Mouse (Mus musculus) intestine, embryonic 15.5 days (tissue): ENCODE results near the gene Swap70. TPM values are rescaled to one million over a fixed set of nuclear protein-coding genes. Genes with fewer than 3 reads are reported as not detected.

Experiments
- ATAC-seq: fragments of 200-750 bp; cut with Nextera tagmentation; 2 replicates; pipeline ENCODE4 v1.8.0; 2017; ENCODE audit warnings: moderate TSS enrichment, moderate library complexity
- H3K27ac ChIP-seq: fragments of 300-500 bp; sonication (generic); 2 replicates; pipeline ENCODE4 v1.5.1; 2015; ENCODE audit warnings: mild to moderate bottlenecking, inconsistent platforms
- H3K27me3 ChIP-seq: fragments of 300-500 bp; sonication (generic); replicated peaks from 2 replicates; pipeline ENCODE4 v1.6.1; 2015; ENCODE audit warnings: inconsistent platforms
- H3K36me3 ChIP-seq: fragments of 300-500 bp; sonication (generic); 2 replicates; pipeline ENCODE4 v1.6.1; 2015; ENCODE audit warnings: inconsistent platforms
- H3K4me1 ChIP-seq: fragments of 300-500 bp; sonication (generic); replicated peaks from 2 replicates; pipeline ENCODE4 v1.6.1; 2015; ENCODE audit warnings: inconsistent platforms
- H3K4me2 ChIP-seq: fragments of 300-500 bp; sonication (generic); replicated peaks from 2 replicates; pipeline ENCODE4 v1.6.1; 2015; ENCODE audit warnings: mild to moderate bottlenecking, inconsistent platforms
- H3K4me3 ChIP-seq: fragments of 300-500 bp; sonication (generic); replicated peaks from 2 replicates; pipeline ENCODE4 v1.5.1; 2015; ENCODE audit warnings: inconsistent platforms
- H3K9ac ChIP-seq: fragments of 300-500 bp; sonication (generic); 2 replicates; pipeline ENCODE4 v1.6.1; 2015; ENCODE audit warnings: inconsistent platforms
- H3K9me3 ChIP-seq: fragments of 300-500 bp; sonication (generic); 2 replicates; pipeline ENCODE4 v1.6.1; 2016; ENCODE audit warnings: inconsistent platforms
- WGBS: fragments of 180-500 bp; shearing (Covaris S2); methylation state at CpG from one replicate; pipeline ENCODE4 v1.1.7; 2015; 5-methylcytosine and 5-hydroxymethylcytosine counted together
- polyA plus RNA-seq: library from polyadenylated mRNA; unstranded; fragments of >200 nt; fragmentation: Nextera tagmentation; extraction: Ambion mirVana; gene quantifications from 2 replicates; pipeline ENCODE4 v1.2.1, GENCODE M21; 2015

Gene Swap70
- polyA plus RNA-seq, result 29.9 and 30.7 TPM in 2 replicates

DNA sequence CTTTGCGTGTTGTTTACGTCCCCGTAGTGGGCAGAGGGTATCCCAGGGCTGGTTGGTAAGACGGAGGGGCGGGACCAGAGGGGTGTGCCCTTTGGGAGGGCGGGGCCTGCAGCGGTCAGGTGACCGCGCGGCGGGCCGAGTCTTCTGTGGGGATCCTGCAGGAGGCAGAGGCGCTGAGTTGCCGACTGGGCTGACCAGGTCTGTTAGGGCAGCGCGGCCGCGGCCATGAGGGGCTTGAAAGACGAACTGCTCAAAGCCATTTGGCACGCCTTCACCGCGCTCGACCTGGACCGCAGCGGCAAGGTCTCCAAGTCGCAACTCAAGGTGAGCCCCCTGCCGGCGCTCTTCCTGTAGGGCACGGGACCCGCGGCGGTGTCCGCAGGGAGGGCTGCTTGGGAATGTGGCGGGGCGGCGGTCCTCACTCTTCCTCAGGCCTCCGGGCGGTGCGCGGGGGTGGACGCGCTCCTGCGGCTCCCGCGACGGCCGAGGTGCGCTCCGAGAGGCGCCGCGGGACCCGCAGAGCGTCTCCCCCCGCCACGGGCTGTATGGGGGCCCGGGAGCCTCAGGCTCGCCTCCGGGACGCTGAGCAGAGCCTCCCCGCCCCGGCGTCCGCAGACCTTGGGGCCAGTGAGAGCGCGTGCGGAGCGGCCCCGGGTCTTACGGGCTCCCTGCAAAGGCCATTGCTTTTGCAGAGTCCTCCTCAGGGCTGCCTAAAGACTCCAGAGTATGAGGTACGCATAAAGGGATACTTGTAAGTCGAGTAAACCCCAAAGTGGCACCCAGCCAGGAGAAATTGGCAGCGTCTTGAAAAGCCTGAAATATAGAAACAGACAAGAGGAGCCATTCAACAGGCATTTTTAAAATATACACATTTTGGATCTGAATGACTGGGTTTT is at the start of gene Swap70:
Swap70 (plus strand) TSS at position 126 of the 896 bp plus-strand sequence.
- Histone ChIP-seq H3K27ac (peak within 1 kb of the TSS; percentile 95), H3K36me3 (peaks cover 4% of the 10 kb centered on the region; the same call in 1 of the 2 replicates), H3K4me2 (peak within 1 kb of the TSS; percentile 87), H3K4me1 (0 out of 2 replicates have a peak, but pooled peaks cover 4% of the 10 kb centered on the region), H3K9ac (peak within 1 kb of the TSS; percentile 98), H3K4me3 (peak within 1 kb of the TSS; percentile 96), H3K27me3 (no peaks in the 10 kb centered on the region), H3K9me3 (no peaks in the 10 kb centered on the region)
- peak; percentile 99 for ATAC-seq
- WGBS, result under 1% methylated on average over 72 of the region's 73 CpGs

DNA sequence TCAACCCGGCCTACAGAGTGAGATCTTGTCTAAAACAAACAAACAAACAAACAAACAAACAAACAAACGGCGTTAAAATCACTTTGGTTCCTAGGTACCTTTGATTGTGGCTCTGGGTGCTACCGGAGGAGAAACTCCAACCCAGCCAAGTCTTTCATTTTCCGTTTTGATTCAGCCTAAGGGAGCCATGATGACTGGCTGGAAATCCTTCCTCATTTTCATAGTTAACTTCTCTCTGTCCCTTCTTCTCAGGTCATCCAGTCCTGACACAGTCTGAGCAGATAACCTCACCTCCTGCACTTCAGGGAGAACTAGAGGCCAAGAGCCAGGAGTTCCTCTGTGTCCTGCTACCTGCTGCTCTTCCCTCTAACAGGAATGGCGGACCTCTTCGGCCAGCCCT is 42.3 kb upstream of the Swap70 start:
- H3K9me3 ChIP-seq, result no peaks in the 10 kb centered on the region
- H3K9ac ChIP-seq, result no peak overlapping the region
- no peak overlapping the region for H3K27ac ChIP-seq
- H3K36me3 ChIP-seq, result no peaks in the 10 kb centered on the region
- H3K4me3 ChIP-seq, result no peak overlapping the region
- no peak for ATAC-seq
- H3K4me2 ChIP-seq, result no peak overlapping the region
- H3K27me3 ChIP-seq, result no peaks in the 10 kb centered on the region
- WGBS, result 86% methylated on average over 7 of the region's 7 CpGs
- H3K4me1 ChIP-seq, result no peaks in the 10 kb centered on the region

DNA sequence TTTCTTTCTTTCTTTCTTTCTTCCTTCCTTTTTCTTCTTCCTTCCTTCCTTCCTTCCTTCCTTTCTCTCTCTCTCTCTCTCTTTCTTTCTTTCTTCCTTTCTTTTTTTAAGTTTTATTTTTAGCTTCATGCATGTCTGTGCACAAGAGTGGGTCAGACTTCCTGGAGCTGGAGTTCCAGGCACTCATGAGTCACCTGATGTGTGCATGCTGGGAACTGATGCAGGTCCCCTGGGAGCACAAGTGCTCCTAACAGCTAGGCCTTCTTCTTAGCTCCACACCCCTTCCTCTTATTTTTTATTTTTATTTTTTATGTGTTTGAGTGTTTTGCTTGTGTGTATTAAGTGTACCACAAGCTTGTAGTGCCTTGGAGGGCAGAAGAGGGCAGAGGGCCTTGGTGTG is 40.9 kb upstream of the Swap70 start:
- Histone ChIP-seq H3K27me3 (no peaks in the 10 kb centered on the region), H3K4me2 (no peak overlapping the region), H3K36me3 (no peaks in the 10 kb centered on the region), H3K4me3 (no peak overlapping the region), H3K4me1 (no peaks in the 10 kb centered on the region), H3K9ac (no peak overlapping the region), H3K27ac (no peak overlapping the region), H3K9me3 (no peaks in the 10 kb centered on the region)
- ATAC-seq, result no peak

DNA sequence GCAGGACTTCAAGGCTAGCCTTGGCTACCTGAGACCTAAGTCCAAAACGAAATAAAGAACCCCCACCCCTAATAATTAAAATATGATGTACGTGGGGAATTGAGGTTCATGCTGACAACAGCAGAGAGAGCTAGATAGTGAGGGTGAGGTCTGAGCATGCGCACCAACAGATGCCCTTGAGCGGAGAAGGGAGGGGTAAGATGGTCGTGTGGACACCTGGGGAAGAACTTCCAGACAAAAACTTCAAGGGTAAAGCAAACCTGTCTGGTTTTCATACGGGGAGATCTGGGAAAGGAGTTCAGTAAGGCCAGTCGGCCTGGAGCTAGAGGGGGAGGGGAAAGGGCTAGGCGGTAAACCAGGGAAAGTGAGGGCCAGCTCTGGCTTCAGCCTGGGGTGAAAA is 40.1 kb upstream of the Swap70 start:
- WGBS, result 54% methylated on average over 8 of the region's 8 CpGs
- Histone ChIP-seq H3K27ac (no peak overlapping the region), H3K9ac (no peak overlapping the region), H3K4me1 (no peaks in the 10 kb centered on the region), H3K9me3 (no peaks in the 10 kb centered on the region), H3K4me3 (no peak overlapping the region), H3K27me3 (no peaks in the 10 kb centered on the region), H3K36me3 (no peaks in the 10 kb centered on the region), H3K4me2 (no peak overlapping the region)
- no peak for ATAC-seq

DNA sequence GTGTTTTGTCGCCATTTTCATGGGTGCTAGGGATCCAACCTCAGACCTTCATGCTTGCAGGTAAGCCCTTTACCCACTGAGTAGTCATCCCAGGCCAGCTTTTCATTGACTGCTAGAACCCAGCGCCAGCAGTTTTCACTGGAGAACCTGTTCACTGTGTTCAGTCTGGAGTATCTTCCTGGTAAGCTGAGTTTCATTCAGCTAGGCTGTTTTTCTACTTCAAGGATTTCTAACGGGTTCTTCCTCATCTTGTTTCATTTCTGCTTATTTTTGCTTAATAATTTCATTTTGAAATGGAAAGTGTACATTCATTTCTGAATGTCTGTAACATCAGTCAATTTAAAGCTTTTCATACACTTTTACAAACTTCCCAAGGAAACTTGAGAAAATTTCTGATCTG is 36.9 kb upstream of the Swap70 start:
- no peak overlapping the region for H3K9ac ChIP-seq
- WGBS, result 86% methylated on average over 3 of the region's 3 CpGs
- H3K9me3 ChIP-seq, result no peaks in the 10 kb centered on the region
- H3K4me3 ChIP-seq, result no peak overlapping the region
- no peaks in the 10 kb centered on the region for H3K27me3 ChIP-seq
- H3K4me1 ChIP-seq, result no peaks in the 10 kb centered on the region
- no peak overlapping the region for H3K4me2 ChIP-seq
- ATAC-seq, result no peak
- no peak overlapping the region for H3K27ac ChIP-seq
- no peaks in the 10 kb centered on the region for H3K36me3 ChIP-seq

DNA sequence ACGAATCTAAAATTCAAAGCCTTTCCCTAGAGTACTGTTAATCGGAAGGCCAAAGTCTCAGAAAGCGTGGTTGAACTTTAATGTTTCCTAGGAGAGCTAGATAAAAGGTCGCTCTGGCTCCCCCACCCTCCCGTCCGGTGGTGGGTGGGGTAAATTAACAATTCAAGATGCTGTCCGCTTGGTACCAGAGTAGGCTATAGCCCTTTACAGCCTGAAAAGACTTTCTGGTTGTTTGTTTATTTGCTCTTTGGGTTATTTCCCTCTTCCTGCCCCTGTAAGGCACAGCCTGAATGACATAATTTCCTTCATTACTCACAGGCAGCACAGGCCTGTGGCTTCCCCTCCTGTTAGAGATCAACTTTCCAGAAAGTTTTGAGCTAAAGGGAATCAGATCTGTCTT is 31.6 kb upstream of the Swap70 start:
- Histone ChIP-seq H3K4me2 (no peak overlapping the region), H3K36me3 (no peaks in the 10 kb centered on the region), H3K9me3 (no peaks in the 10 kb centered on the region), H3K27ac (no peak overlapping the region), H3K27me3 (no peaks in the 10 kb centered on the region), H3K4me3 (no peak overlapping the region), H3K9ac (no peak overlapping the region), H3K4me1 (no peaks in the 10 kb centered on the region; the same call in 1 of the 2 replicates)
- ATAC-seq, result peak; percentile 76
- whole genome bisulfite sequencing, result 32% methylated on average over 7 of the region's 7 CpGs

DNA sequence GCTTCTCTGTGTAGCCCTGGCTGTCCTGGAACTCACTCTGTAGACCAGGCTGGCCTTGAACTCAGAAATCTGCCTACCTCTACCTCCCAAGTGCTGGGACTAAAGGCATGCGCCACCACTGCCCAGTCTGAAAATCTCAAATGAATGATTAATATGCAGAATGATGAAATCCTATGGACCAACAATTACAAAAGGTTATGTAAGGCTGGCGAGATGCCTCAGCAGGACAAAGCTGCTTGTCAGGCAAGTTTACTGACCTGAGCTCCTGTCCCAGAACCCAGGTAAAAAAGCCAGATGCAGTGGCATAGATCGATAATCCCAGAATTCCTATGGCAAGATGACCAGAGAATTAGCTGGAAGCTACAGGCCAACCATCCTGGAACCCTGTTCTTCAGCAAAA is 28.3 kb upstream of the Swap70 start:
- WGBS, result 90% methylated on average over 3 of the region's 3 CpGs
- Histone ChIP-seq H3K4me3 (no peak overlapping the region), H3K36me3 (no peaks in the 10 kb centered on the region), H3K9me3 (no peaks in the 10 kb centered on the region), H3K27me3 (no peaks in the 10 kb centered on the region), H3K9ac (no peak overlapping the region), H3K4me1 (no peaks in the 10 kb centered on the region; the same call in 1 of the 2 replicates), H3K4me2 (no peak overlapping the region), H3K27ac (no peak overlapping the region)
- ATAC-seq, result no peak

DNA sequence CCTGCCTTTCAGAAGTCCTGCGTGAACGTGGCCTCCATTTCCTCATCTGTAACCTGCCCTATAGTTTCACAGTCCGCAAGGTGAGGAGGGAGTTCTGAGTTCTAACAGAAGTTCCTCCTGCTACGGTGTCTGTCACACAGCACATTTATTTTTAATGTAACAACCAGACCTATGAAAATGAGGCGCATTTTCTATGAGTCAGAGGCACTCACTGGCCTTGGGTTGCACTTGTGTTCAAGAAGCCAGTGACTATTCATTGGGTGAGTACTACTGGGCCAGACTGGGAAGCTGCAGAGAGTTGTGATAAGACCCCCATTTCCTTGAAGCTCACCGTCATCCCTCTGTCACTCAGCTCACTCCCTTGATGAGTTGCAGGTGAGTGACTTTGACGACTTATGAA is 24.3 kb upstream of the Swap70 start:
- no peak overlapping the region for H3K4me2 ChIP-seq
- H3K9me3 ChIP-seq, result no peaks in the 10 kb centered on the region
- 78% methylated on average over 7 of the region's 7 CpGs for WGBS
- no peak overlapping the region for H3K9ac ChIP-seq
- H3K27ac ChIP-seq, result no peak overlapping the region
- no peaks in the 10 kb centered on the region for H3K36me3 ChIP-seq
- no peak overlapping the region for H3K4me3 ChIP-seq
- no peaks in the 10 kb centered on the region for H3K27me3 ChIP-seq
- no peak for ATAC-seq
- no peaks in the 10 kb centered on the region for H3K4me1 ChIP-seq

DNA sequence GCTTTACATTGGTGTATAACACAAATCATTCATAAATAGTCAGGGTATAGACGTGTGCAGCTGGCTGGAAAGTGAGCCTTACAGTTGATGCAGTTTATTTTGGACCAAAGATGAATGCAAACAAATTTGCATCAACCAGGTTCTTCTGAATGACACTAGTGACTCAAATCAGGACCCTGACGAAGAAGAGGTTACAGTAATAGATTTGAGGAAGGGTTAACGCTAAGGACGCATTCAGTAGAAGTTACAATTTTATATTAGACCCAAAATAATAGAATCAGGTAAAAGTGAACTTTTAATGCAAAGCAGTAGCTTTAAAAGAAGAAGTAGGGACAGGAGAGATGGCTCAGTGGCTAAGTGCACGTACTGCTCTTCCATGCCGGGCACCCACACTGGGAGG is 19.6 kb upstream of the Swap70 start:
- Histone ChIP-seq H3K36me3 (no peaks in the 10 kb centered on the region), H3K9ac (no peak overlapping the region), H3K4me2 (no peak overlapping the region), H3K9me3 (no peaks in the 10 kb centered on the region), H3K27me3 (no peaks in the 10 kb centered on the region), H3K4me3 (no peak overlapping the region), H3K27ac (no peak overlapping the region), H3K4me1 (no peaks in the 10 kb centered on the region)
- no peak for ATAC-seq
- 91% methylated on average over 6 of the region's 6 CpGs for WGBS

DNA sequence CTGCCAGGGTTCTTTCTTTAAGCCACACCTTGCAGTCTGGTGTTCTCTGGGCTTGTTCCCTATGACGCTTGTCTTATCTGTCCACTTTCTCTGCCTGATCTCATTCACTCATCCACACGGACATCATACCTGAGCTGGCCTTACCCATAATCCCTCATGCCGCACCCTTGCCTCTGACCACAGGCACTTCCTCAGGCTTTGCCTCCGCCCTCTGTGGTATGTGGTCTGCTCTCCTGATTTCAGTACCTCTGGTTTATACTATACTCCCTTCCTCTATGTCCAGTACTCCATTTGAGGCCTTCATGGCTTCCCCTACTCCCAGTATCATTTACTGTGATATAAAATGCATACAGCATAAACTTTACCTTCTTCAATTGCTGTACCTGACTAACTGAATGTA is 17.3 kb upstream of the Swap70 start:
- H3K27me3 ChIP-seq, result no peaks in the 10 kb centered on the region
- no peak overlapping the region for H3K4me3 ChIP-seq
- no peaks in the 10 kb centered on the region for H3K4me1 ChIP-seq
- 84% methylated on average over 4 of the region's 4 CpGs for WGBS
- H3K36me3 ChIP-seq, result no peaks in the 10 kb centered on the region
- no peak overlapping the region for H3K4me2 ChIP-seq
- H3K9ac ChIP-seq, result no peak overlapping the region
- no peak overlapping the region for H3K27ac ChIP-seq
- no peak for ATAC-seq
- H3K9me3 ChIP-seq, result no peaks in the 10 kb centered on the region

DNA sequence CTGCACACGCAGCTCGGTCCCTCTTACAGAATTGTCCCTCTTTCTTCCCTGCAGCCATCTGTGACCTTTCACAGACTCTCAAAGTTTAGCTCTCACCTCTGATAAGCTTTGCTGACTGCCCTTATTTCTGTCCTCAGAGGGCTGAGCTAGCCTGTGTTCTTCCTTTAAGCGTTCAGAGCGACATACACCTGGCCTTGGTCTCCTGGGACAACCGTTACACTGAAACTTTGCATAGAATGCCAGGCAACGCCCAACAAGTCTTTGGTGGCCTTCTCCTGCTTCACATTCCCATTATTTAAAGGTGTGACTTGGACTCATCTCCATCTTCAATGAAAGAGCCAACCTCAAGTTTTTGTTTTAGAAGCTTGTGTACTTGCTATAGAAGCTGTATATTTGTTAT is 13.2 kb upstream of the Swap70 start:
- ATAC-seq, result no peak
- 90% methylated on average over 6 of the region's 6 CpGs for WGBS
- Histone ChIP-seq H3K27me3 (no peaks in the 10 kb centered on the region), H3K27ac (no peak overlapping the region), H3K9ac (no peak overlapping the region), H3K9me3 (no peaks in the 10 kb centered on the region), H3K36me3 (no peaks in the 10 kb centered on the region), H3K4me3 (no peak overlapping the region), H3K4me1 (no peaks in the 10 kb centered on the region), H3K4me2 (no peak overlapping the region)

DNA sequence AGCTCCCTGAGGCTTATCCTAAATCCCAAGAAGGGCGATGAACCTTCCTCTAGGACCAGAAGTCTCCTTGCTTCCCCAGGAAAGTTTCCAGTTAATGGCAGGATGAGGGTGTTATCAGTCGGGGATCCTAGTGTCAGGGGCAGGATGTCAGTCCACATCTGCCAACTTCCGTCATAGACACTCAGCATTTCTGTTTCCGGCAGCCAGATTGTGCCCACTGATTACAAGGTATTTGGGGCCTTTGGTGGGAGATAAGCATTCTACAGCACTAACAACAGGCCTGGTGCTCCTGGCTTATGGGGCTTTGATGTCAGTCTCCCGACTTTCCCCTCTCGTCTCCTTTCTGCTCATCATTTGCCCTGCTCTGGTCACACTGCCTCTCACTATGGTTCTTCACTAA is 12.1 kb upstream of the Swap70 start:
- 80% methylated on average over 6 of the region's 6 CpGs for WGBS
- H3K4me3 ChIP-seq, result no peak overlapping the region
- no peaks in the 10 kb centered on the region for H3K27me3 ChIP-seq
- H3K36me3 ChIP-seq, result no peaks in the 10 kb centered on the region
- H3K4me2 ChIP-seq, result no peak overlapping the region
- ATAC-seq, result no peak
- no peak overlapping the region for H3K9ac ChIP-seq
- H3K4me1 ChIP-seq, result no peaks in the 10 kb centered on the region
- no peaks in the 10 kb centered on the region for H3K9me3 ChIP-seq
- no peak overlapping the region for H3K27ac ChIP-seq

DNA sequence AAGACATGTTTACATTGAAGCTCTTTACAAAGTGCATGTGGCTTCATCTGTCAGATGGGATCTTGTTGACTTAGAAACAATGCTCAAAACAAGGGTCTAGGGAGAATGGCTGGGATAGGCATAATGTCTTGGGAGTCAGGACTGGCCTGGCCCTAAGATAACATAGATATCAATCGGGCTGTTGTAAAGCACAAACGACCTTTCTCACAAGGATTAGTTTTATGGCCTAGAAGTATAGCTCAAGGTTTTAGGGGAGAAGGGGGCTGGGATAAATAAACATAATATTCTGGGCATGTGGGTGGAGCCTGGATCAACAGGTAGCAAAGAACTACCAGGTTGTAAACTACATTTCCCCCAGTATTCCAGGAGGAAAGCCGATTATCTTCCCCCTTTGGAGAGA is 10.5 kb upstream of the Swap70 start:
- Histone ChIP-seq H3K4me2 (no peak overlapping the region), H3K9me3 (no peaks in the 10 kb centered on the region), H3K9ac (no peak overlapping the region), H3K4me1 (no peaks in the 10 kb centered on the region), H3K27me3 (no peaks in the 10 kb centered on the region), H3K27ac (peak overlapping the region; percentile 14; the same call in 1 of the 2 replicates), H3K4me3 (no peak overlapping the region), H3K36me3 (no peaks in the 10 kb centered on the region)
- peak; percentile 91 for ATAC-seq
- 40% methylated on average over 3 of the region's 3 CpGs for WGBS
